Mouse (Mus musculus) brain, embryonic 14.5 days (tissue): ENCODE measurements around the gene Raf1.

Experiments
- CTCF ChIP-seq: fragments of 200-500 bp; IDR thresholded peaks from 2 replicates; pipeline ENCODE4 v1.5.1; 2012; ENCODE audit warnings: inconsistent platforms, mild to moderate bottlenecking, moderate library complexity, borderline replicate concordance; ENCODE audit not compliant: insufficient read depth, insufficient read length; ENCODE audit errors: extremely low read depth
- POLR2A ChIP-seq: fragments of 200-500 bp; IDR thresholded peaks from 2 replicates; pipeline ENCODE4 v1.6.1; 2012; ENCODE audit warnings: mild to moderate bottlenecking, inconsistent platforms, borderline replicate concordance; ENCODE audit not compliant: poor library complexity, insufficient read depth, insufficient read length, severe bottlenecking; ENCODE audit errors: extremely low read depth

DNA sequence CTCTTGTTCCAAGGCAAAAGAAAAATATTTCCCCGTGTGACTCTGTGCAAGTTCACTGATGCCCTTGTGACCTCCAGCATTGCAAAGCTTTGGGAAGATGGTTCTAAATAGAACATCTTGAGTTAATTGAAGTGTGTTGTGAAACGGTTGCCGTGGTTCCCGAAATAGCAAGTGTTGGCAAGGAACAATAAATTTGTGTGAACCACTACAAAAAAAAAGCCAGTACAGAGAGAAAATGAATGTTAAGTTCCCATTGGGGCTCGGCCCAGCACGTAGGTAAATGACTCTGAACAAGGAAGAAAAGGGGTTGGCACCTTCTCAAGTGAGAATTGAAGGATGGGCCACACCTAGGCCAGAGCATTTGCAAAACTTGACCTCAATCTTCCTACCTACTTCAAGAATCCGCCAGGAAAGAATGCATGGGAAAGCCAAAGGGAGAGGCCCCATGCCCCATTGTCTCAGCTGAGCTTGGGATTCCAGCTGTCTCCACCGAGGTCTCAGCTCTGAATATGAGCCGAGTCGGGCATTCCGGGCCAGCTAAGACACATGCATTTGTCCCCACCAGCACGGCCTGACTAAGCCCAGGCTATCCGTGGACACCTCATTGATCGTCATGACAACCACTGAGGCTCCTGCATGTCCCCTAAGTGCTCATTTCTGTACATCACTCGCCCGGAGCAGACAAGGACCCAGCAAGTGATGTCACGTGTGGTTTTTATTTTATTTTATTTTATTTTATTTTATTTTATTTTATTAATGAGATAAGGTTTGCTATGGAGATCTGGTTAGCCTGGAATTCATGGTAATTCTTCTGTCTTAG, 21.5 kb upstream of the Raf1 start:
- TF ChIP-seq CTCF (no peak), POLR2A (no peak)
